Mouse (Mus musculus) embryonic facial prominence, embryonic 10.5 days (tissue): ENCODE measurements around the gene Snd1. TPM values are rescaled to one million over a fixed set of nuclear protein-coding genes. Genes with fewer than 3 reads are reported as not detected.

Experiments used
- DNase-seq: peaks from one replicate; pipeline ENCODE4 v3.0.0-alpha.2; 2017; ENCODE audit warnings: low spot score
- H3K27ac ChIP-seq: fragments of 300-500 bp; sonication (generic); replicated peaks from 2 replicates; pipeline ENCODE4 v1.5.1; 2016; ENCODE audit warnings: mild to moderate bottlenecking
- H3K27me3 ChIP-seq: fragments of 300-500 bp; sonication (generic); replicated peaks from 2 replicates; pipeline ENCODE4 v1.6.1; 2016; ENCODE audit warnings: low read depth, mild to moderate bottlenecking; ENCODE audit not compliant: poor library complexity, severe bottlenecking
- H3K36me3 ChIP-seq: fragments of 300-500 bp; sonication (generic); replicated peaks from 2 replicates; pipeline ENCODE4 v1.6.1; 2016; ENCODE audit warnings: mild to moderate bottlenecking, moderate library complexity
- H3K4me1 ChIP-seq: fragments of 300-500 bp; sonication (generic); 2 replicates; pipeline ENCODE4 v1.6.1; 2016
- H3K4me3 ChIP-seq: fragments of 300-500 bp; sonication (generic); 2 replicates; pipeline ENCODE4 v1.5.1; 2016; ENCODE audit warnings: mild to moderate bottlenecking, moderate library complexity
- H3K9me3 ChIP-seq: fragments of 300-500 bp; sonication (generic); 2 replicates; pipeline ENCODE4 v1.6.1; 2016; ENCODE audit warnings: mild to moderate bottlenecking
- WGBS: fragments of 180-500 bp; shearing (Covaris S2); methylation state at CpG from one replicate; pipeline ENCODE4 v1.1.7; 2016; 5-methylcytosine and 5-hydroxymethylcytosine counted together
- polyA plus RNA-seq: library from polyadenylated mRNA; unstranded; fragments of >200 nt; fragmentation: Nextera tagmentation; extraction: Ambion mirVana; gene quantifications from 2 replicates; pipeline ENCODE4 v1.2.1, GENCODE M21; 2016

The Snd1 gene
- polyA plus RNA-seq, 1 experiment from 2014 or later: 119 TPM

- no peaks in the 10 kb centered on the region for H3K9me3 ChIP-seq
- no peaks in the 10 kb centered on the region for H3K27me3 ChIP-seq
- H3K4me3 ChIP-seq: no peak overlapping the region
- no peaks in the 10 kb centered on the region for H3K4me1 ChIP-seq
- H3K27ac ChIP-seq: no peak overlapping the region
- WGBS: 99% methylated on average over 3 of the region's 3 CpGs
- DNase-seq: no peak
- peaks cover 14% of the 10 kb centered on the region for H3K36me3 ChIP-seq
These were observed 117.5 kb downstream of the Snd1 start for GRCm38 (mm10) chr6:28592323-28592893.

- DNase-seq: no peak
- H3K27me3 ChIP-seq: no peaks in the 10 kb centered on the region
- 92% methylated on average over 3 of the region's 3 CpGs for WGBS
- no peak overlapping the region for H3K27ac ChIP-seq
- no peaks in the 10 kb centered on the region for H3K9me3 ChIP-seq
- H3K4me3 ChIP-seq: no peak overlapping the region
- peaks cover 14% of the 10 kb centered on the region for H3K36me3 ChIP-seq
- H3K4me1 ChIP-seq: no peaks in the 10 kb centered on the region
These were observed 118.8 kb downstream of the Snd1 start for GRCm38 (mm10) chr6:28593708-28594107.

- no peak for DNase-seq
- no peaks in the 10 kb centered on the region for H3K9me3 ChIP-seq
- H3K27me3 ChIP-seq: no peaks in the 10 kb centered on the region
- no peak overlapping the region for H3K4me3 ChIP-seq
- H3K4me1 ChIP-seq: no peaks in the 10 kb centered on the region; the same call in 1 of the 2 replicates
- WGBS: 97% methylated on average over 4 of the region's 4 CpGs
- no peak overlapping the region for H3K27ac ChIP-seq
- peaks cover 14% of the 10 kb centered on the region for H3K36me3 ChIP-seq
These were observed 119.8 kb downstream of the Snd1 start for GRCm38 (mm10) chr6:28594759-28595158.

DNA sequence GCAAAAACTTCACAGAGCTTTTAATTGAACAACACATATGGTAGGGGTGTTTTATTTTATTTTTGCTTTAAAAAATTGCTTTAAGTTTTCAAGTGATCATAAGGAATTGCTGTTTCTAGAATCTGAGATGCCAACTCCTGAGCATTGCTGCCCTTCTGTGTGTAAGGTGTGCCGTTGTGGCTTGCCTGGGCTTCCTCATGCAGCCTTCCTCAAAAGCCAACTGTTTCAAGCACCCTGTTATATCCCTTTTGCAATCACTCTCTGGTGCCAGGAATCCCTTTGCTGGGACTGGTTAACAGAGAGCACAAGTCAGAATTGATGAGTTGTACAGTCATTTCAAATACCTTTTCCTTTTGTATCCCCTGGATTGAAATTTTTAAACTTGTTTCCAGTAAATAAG lies 120.3 kb downstream of the Snd1 start:
- WGBS: 87% methylated on average over 1 of the region's 1 CpGs
- H3K27ac ChIP-seq: no peak overlapping the region
- no peak overlapping the region for H3K4me3 ChIP-seq
- DNase-seq: no peak
- H3K9me3 ChIP-seq: no peaks in the 10 kb centered on the region
- peaks cover 14% of the 10 kb centered on the region for H3K36me3 ChIP-seq
- H3K4me1 ChIP-seq: no peaks in the 10 kb centered on the region; the same call in 1 of the 2 replicates
- no peaks in the 10 kb centered on the region for H3K27me3 ChIP-seq

- Histone ChIP-seq H3K27ac (no peak overlapping the region), H3K4me1 (no peaks in the 10 kb centered on the region; the same call in 1 of the 2 replicates), H3K4me3 (no peak overlapping the region), H3K36me3 (peaks cover 1% of the 10 kb centered on the region; the same call in 1 of the 2 replicates), H3K9me3 (no peaks in the 10 kb centered on the region), H3K27me3 (no peaks in the 10 kb centered on the region)
- no peak for DNase-seq
- WGBS: 94% methylated on average over 5 of the region's 5 CpGs
These were observed 122.3 kb downstream of the Snd1 start for GRCm38 (mm10) chr6:28597266-28597665.

GRCm38 (mm10) chr6:28599120-28599519 lies 124.2 kb downstream of the Snd1 start:
- H3K4me1 ChIP-seq: no peaks in the 10 kb centered on the region; the same call in 1 of the 2 replicates
- no peaks in the 10 kb centered on the region for H3K9me3 ChIP-seq
- WGBS: 88% methylated on average over 5 of the region's 5 CpGs
- no peak overlapping the region for H3K27ac ChIP-seq
- H3K4me3 ChIP-seq: no peak overlapping the region
- no peak for DNase-seq
- H3K27me3 ChIP-seq: no peaks in the 10 kb centered on the region
- no peaks in the 10 kb centered on the region for H3K36me3 ChIP-seq

- H3K9me3 ChIP-seq: no peaks in the 10 kb centered on the region
- no peak overlapping the region for H3K27ac ChIP-seq
- H3K36me3 ChIP-seq: no peaks in the 10 kb centered on the region
- H3K4me3 ChIP-seq: no peak overlapping the region
- no peaks in the 10 kb centered on the region for H3K27me3 ChIP-seq
- DNase-seq: no peak
- H3K4me1 ChIP-seq: no peaks in the 10 kb centered on the region; the same call in 1 of the 2 replicates
These were observed 125.5 kb downstream of the Snd1 start for GRCm38 (mm10) chr6:28600404-28600803.

GRCm38 (mm10) chr6:28603401-28603800 lies 128.5 kb downstream of the Snd1 start:
- no peaks in the 10 kb centered on the region for H3K27me3 ChIP-seq
- no peaks in the 10 kb centered on the region for H3K9me3 ChIP-seq
- no peaks in the 10 kb centered on the region; the same call in 1 of the 2 replicates for H3K4me1 ChIP-seq
- no peaks in the 10 kb centered on the region for H3K36me3 ChIP-seq
- H3K4me3 ChIP-seq: no peak overlapping the region
- no peak overlapping the region for H3K27ac ChIP-seq
- 78% methylated on average over 3 of the region's 3 CpGs for WGBS
- no peak for DNase-seq

DNA sequence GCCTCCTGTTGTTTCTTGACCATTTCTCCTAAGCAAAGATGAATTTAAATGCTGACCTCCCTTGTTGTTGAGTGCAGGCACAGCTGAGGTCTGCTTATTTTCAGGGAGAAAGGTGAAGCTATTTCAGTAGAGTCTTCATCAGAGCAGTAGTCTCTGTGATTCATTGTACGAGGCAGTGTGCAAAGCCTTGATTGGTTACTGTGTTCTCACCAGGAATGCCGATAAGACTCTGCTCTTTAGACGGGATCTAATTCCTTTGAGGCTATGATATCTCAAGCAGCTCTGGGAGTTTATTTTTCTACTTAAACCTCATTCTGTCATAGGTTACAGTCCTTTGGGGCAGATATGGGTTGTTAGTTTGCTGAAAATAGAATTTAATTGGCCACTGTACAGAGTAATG lies 128.9 kb downstream of the Snd1 start:
- H3K9me3 ChIP-seq: no peaks in the 10 kb centered on the region
- H3K36me3 ChIP-seq: no peaks in the 10 kb centered on the region
- no peak overlapping the region for H3K27ac ChIP-seq
- no peaks in the 10 kb centered on the region for H3K27me3 ChIP-seq
- 75% methylated on average over 3 of the region's 3 CpGs for WGBS
- no peaks in the 10 kb centered on the region; the same call in 1 of the 2 replicates for H3K4me1 ChIP-seq
- no peak for DNase-seq
- H3K4me3 ChIP-seq: no peak overlapping the region

DNA sequence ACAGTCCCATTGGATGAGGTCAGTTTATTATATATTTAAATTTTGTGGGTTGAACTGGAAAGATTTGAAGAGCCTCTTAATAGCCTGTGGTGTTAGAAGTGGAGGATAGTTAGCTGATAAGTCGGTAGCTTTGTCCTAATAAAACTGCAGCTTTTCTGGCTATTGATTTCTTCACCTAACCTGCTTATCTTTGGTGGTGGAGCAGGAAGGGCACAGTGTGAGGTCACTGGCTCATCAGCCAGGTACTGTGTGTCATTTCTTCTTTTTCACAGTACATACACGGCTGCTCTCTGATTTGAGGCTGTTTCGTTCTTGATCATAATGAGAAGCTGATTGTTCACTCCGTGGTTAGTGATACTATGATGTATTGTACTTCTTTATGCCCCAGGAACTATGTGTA lies 134.4 kb downstream of the Snd1 start:
- Histone ChIP-seq H3K36me3 (no peaks in the 10 kb centered on the region), H3K27me3 (no peaks in the 10 kb centered on the region), H3K27ac (no peak overlapping the region), H3K9me3 (no peaks in the 10 kb centered on the region), H3K4me1 (no peaks in the 10 kb centered on the region), H3K4me3 (no peak overlapping the region)
- no peak for DNase-seq
- 87% methylated on average over 4 of the region's 4 CpGs for WGBS

GRCm38 (mm10) chr6:28610127-28610526 lies 135.2 kb downstream of the Snd1 start:
- Histone ChIP-seq H3K27ac (no peak overlapping the region), H3K4me1 (no peaks in the 10 kb centered on the region), H3K36me3 (no peaks in the 10 kb centered on the region), H3K4me3 (no peak overlapping the region), H3K27me3 (no peaks in the 10 kb centered on the region), H3K9me3 (no peaks in the 10 kb centered on the region)
- WGBS: 96% methylated on average over 1 of the region's 1 CpGs
- DNase-seq: no peak

DNA sequence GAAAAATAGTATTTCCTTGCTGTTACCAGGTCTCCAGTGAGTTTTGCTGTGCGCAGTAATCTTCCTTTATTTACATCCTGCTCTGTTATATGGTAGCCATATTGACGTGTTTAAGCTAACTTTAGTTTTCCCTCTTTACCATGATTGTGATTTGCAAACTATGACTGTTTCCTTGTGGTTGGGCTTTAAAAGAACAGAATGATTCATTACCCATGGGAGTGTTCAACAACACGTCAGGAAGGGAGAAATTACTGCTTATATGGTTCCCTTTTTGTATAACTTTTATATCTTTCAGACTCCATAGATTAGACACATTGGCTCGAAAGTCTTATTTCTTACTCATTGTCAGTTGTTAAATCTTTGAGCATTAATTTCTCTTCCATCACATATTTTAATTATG lies 138.5 kb downstream of the Snd1 start:
- H3K4me1 ChIP-seq: peaks cover 8% of the 10 kb centered on the region
- DNase-seq: no peak
- 89% methylated on average over 4 of the region's 4 CpGs for WGBS
- no peaks in the 10 kb centered on the region for H3K27me3 ChIP-seq
- H3K36me3 ChIP-seq: no peaks in the 10 kb centered on the region
- H3K9me3 ChIP-seq: no peaks in the 10 kb centered on the region
- no peak overlapping the region for H3K27ac ChIP-seq
- H3K4me3 ChIP-seq: no peak overlapping the region

GRCm38 (mm10) chr6:28614856-28615255 lies 139.9 kb downstream of the Snd1 start:
- H3K27ac ChIP-seq: no peak overlapping the region
- H3K27me3 ChIP-seq: no peaks in the 10 kb centered on the region
- H3K4me1 ChIP-seq: peaks cover 15% of the 10 kb centered on the region
- no peaks in the 10 kb centered on the region for H3K9me3 ChIP-seq
- WGBS: 93% methylated on average over 4 of the region's 4 CpGs
- DNase-seq: no peak
- H3K36me3 ChIP-seq: no peaks in the 10 kb centered on the region
- no peak overlapping the region for H3K4me3 ChIP-seq
